Mouse (Mus musculus): ENCODE results near the gene Wdfy3. TPM values are rescaled to one million over a fixed set of nuclear protein-coding genes. Genes with fewer than 3 reads are reported as not detected.

The Wdfy3 gene
- polyA plus RNA-seq, 1 experiment from 2014 or later, result 4.4 TPM

GRCm38 (mm10) chr5:102032594-102033240, 37.0 kb downstream of the Wdfy3 start:
- no peak for DNase-seq
- H3K4me2 ChIP-seq (ENCODE audit: low read depth, low read length), result no peak overlapping the region
- no peak overlapping the region for H3K4me3 ChIP-seq (ENCODE audit: low read depth, low read length)
- WGBS (ENCODE audit: insufficient replicate concordance), result 87% methylated on average over 22 of the region's 22 CpGs
- ATAC-seq, result no peak
- peaks cover 38% of the 10 kb centered on the region for H3K36me3 ChIP-seq (replicated peaks; ENCODE audit: insufficient read depth, low read length)
- no peak overlapping the region for H3K9ac ChIP-seq (replicated peaks)
- no peak for TF ChIP-seq EP300 (IDR thresholded peaks at IDR 0.05; ENCODE audit: low read depth)
- TF ChIP-seq CTCF (IDR thresholded peaks at IDR 0.05; ENCODE audit: low read depth), result no peak
- H3K9me3 ChIP-seq (ENCODE audit: low read length), result peaks cover 5% of the 10 kb centered on the region; the same call in 1 of the 2 replicates
- H3K27me3 ChIP-seq (ENCODE audit: insufficient read depth, low read length), result no peaks in the 10 kb centered on the region
- no peak overlapping the region for H3K27ac ChIP-seq (ENCODE audit: low read depth)
- H3K4me1 ChIP-seq (ENCODE audit: insufficient read depth), result peaks cover 11% of the 10 kb centered on the region; the same call in 1 of the 2 replicates

- TF ChIP-seq EP300 (IDR thresholded peaks at IDR 0.05; ENCODE audit: low read depth), result no peak
- no peak for TF ChIP-seq CTCF (IDR thresholded peaks at IDR 0.05; ENCODE audit: low read depth)
Observed at GRCm38 (mm10) chr5:102032191-102032590, 37.5 kb downstream of the Wdfy3 start.

GRCm38 (mm10) chr5:102023376-102023775, 46.3 kb downstream of the Wdfy3 start:
- H3K4me1 ChIP-seq (ENCODE audit: insufficient read depth), result no peaks in the 10 kb centered on the region
- peaks cover 22% of the 10 kb centered on the region for H3K36me3 ChIP-seq (replicated peaks; ENCODE audit: insufficient read depth, low read length)
- no peak for DNase-seq
- H3K9me3 ChIP-seq (ENCODE audit: low read length), result no peaks in the 10 kb centered on the region
- no peak overlapping the region for H3K4me3 ChIP-seq (ENCODE audit: low read depth, low read length)
- H3K4me2 ChIP-seq (ENCODE audit: low read depth, low read length), result no peak overlapping the region
- no peak for TF ChIP-seq EP300 (IDR thresholded peaks at IDR 0.05; ENCODE audit: low read depth)
- no peak for TF ChIP-seq CTCF (IDR thresholded peaks at IDR 0.05; ENCODE audit: low read depth)
- no peak overlapping the region for H3K9ac ChIP-seq (replicated peaks)
- WGBS (ENCODE audit: insufficient replicate concordance), result 90% methylated on average over 11 of the region's 11 CpGs
- H3K27me3 ChIP-seq (ENCODE audit: insufficient read depth, low read length), result no peaks in the 10 kb centered on the region
- no peak overlapping the region for H3K27ac ChIP-seq (ENCODE audit: low read depth)
- ATAC-seq, result no peak

More at GRCm38 (mm10) chr5:102032191-102032590, 37.5 kb downstream of the Wdfy3 start:
- H3K4me1 ChIP-seq (ENCODE audit: insufficient read depth), result peaks cover 11% of the 10 kb centered on the region; the same call in 1 of the 2 replicates
- no peaks in the 10 kb centered on the region for H3K27me3 ChIP-seq (ENCODE audit: insufficient read depth, low read length)
- H3K9me3 ChIP-seq (ENCODE audit: low read length), result peaks cover 5% of the 10 kb centered on the region; the same call in 1 of the 2 replicates
- ATAC-seq, result no peak
- H3K4me2 ChIP-seq (ENCODE audit: low read depth, low read length), result no peak overlapping the region
- no peak for DNase-seq
- 76% methylated on average over 3 of the region's 3 CpGs for WGBS (ENCODE audit: insufficient replicate concordance)
- no peak overlapping the region for H3K4me3 ChIP-seq (ENCODE audit: low read depth, low read length)
- peaks cover 34% of the 10 kb centered on the region for H3K36me3 ChIP-seq (replicated peaks; ENCODE audit: insufficient read depth, low read length)
- no peak overlapping the region for H3K27ac ChIP-seq (ENCODE audit: low read depth)
- H3K9ac ChIP-seq (replicated peaks), result no peak overlapping the region

GRCm38 (mm10) chr5:102022018-102022898, 47.5 kb downstream of the Wdfy3 start:
- Histone ChIP-seq H3K9me3 (ENCODE audit: low read length) (no peaks in the 10 kb centered on the region), H3K4me1 (ENCODE audit: insufficient read depth) (no peaks in the 10 kb centered on the region), H3K4me3 (ENCODE audit: low read depth, low read length) (no peak overlapping the region), H3K27ac (ENCODE audit: low read depth) (no peak overlapping the region), H3K9ac (replicated peaks) (no peak overlapping the region), H3K36me3 (replicated peaks; ENCODE audit: insufficient read depth, low read length) (peaks cover 22% of the 10 kb centered on the region), H3K27me3 (ENCODE audit: insufficient read depth, low read length) (no peaks in the 10 kb centered on the region), H3K4me2 (ENCODE audit: low read depth, low read length) (no peak overlapping the region)
- TF ChIP-seq CTCF (IDR thresholded peaks at IDR 0.05; ENCODE audit: low read depth), result no peak
- no peak for TF ChIP-seq EP300 (IDR thresholded peaks at IDR 0.05; ENCODE audit: low read depth)
- DNase-seq (no peak), ATAC-seq (no peak)
- 88% methylated on average over 16 of the region's 16 CpGs for WGBS (ENCODE audit: insufficient replicate concordance)

- ATAC-seq (no peak), DNase-seq (no peak)
- H3K36me3 ChIP-seq (replicated peaks; ENCODE audit: insufficient read depth, low read length), result no peaks in the 10 kb centered on the region; the same call in 1 of the 2 replicates
- H3K4me3 ChIP-seq (ENCODE audit: low read depth, low read length), result no peak overlapping the region
- H3K27me3 ChIP-seq (ENCODE audit: insufficient read depth, low read length), result no peaks in the 10 kb centered on the region
- peaks cover 10% of the 10 kb centered on the region for H3K4me1 ChIP-seq (ENCODE audit: insufficient read depth)
- no peak for TF ChIP-seq EP300 (IDR thresholded peaks at IDR 0.05; ENCODE audit: low read depth)
- TF ChIP-seq CTCF (IDR thresholded peaks at IDR 0.05; ENCODE audit: low read depth), result no peak
- H3K4me2 ChIP-seq (ENCODE audit: low read depth, low read length), result no peak overlapping the region
- peaks cover 6% of the 10 kb centered on the region; the same call in 1 of the 2 replicates for H3K9me3 ChIP-seq (ENCODE audit: low read length)
- H3K27ac ChIP-seq (ENCODE audit: low read depth), result no peak overlapping the region
- no peak overlapping the region for H3K9ac ChIP-seq (replicated peaks)
- WGBS (ENCODE audit: insufficient replicate concordance), result 90% methylated on average over 8 of the region's 8 CpGs
Observed at GRCm38 (mm10) chr5:102014235-102014634, 55.5 kb downstream of the Wdfy3 start.

GRCm38 (mm10) chr5:102013781-102014180, 55.9 kb downstream of the Wdfy3 start:
- Histone ChIP-seq H3K27me3 (ENCODE audit: insufficient read depth, low read length) (no peaks in the 10 kb centered on the region), H3K9me3 (ENCODE audit: low read length) (peaks cover 6% of the 10 kb centered on the region; the same call in 1 of the 2 replicates), H3K4me2 (ENCODE audit: low read depth, low read length) (no peak overlapping the region), H3K9ac (replicated peaks) (no peak overlapping the region), H3K4me1 (ENCODE audit: insufficient read depth) (peaks cover 10% of the 10 kb centered on the region), H3K4me3 (ENCODE audit: low read depth, low read length) (no peak overlapping the region), H3K36me3 (replicated peaks; ENCODE audit: insufficient read depth, low read length) (no peaks in the 10 kb centered on the region; the same call in 1 of the 2 replicates), H3K27ac (ENCODE audit: low read depth) (no peak overlapping the region)
- 90% methylated on average over 7 of the region's 7 CpGs for WGBS (ENCODE audit: insufficient replicate concordance)
- DNase-seq (no peak), ATAC-seq (no peak)
- no peak for TF ChIP-seq EP300 (IDR thresholded peaks at IDR 0.05; ENCODE audit: low read depth)
- no peak for TF ChIP-seq CTCF (IDR thresholded peaks at IDR 0.05; ENCODE audit: low read depth)
